Mouse (Mus musculus) MEL (cell line): ENCODE measurements at regions not wholly inside any gene's neighbourhood (a gene's known extent, or its start where the extent isn't known, plus 50 kb on each side); places are given as distances from the start of the nearest gene placed in this dataset.

ENCODE experiments used
- DNase-seq: peaks from one replicate; pipeline ENCODE4 v3.0.0; 2011; ENCODE audit warnings: low read depth, low spot score
- H3K27ac ChIP-seq: 2 replicates; pipeline ENCODE4 v1.5.1; 2012; ENCODE audit warnings: low read depth, mild to moderate bottlenecking, control low read depth, low read length, moderate library complexity; ENCODE audit not compliant: control insufficient read depth
- H3K27me3 ChIP-seq, 2 experiments: fragments of 150-350 bp in 1 of 2; sonication (generic) in 1 of 2; 2 replicates each; pipeline ENCODE4 v1.6.1; 2012; ENCODE audit warnings: low read length in 2 of 2, mild to moderate bottlenecking in 2 of 2, improper control_type of control experiment in 1 of 2, moderate library complexity in 1 of 2; ENCODE audit not compliant: insufficient read depth in 2 of 2, control insufficient read depth in 1 of 2
- H3K36me3 ChIP-seq, 2 experiments: 2 replicates each; pipeline ENCODE4 v1.6.1; 2012 to 2014; ENCODE audit warnings: low read length in 2 of 2, improper control_type of control experiment in 1 of 2, inconsistent platforms in 1 of 2, mild to moderate bottlenecking in 1 of 2; ENCODE audit not compliant: insufficient read depth in 2 of 2, control insufficient read depth in 1 of 2
- H3K4me1 ChIP-seq, 2 experiments: fragments of 150-350 bp in 1 of 2; sonication (generic) in 1 of 2; 2 replicates each; pipeline ENCODE4 v1.6.1; 2012; ENCODE audit warnings: low read length in 2 of 2, improper control_type of control experiment in 1 of 2, mild to moderate bottlenecking in 1 of 2; ENCODE audit not compliant: insufficient read depth in 2 of 2, control insufficient read depth in 1 of 2
- H3K4me3 ChIP-seq, 2 experiments: fragments of 150-350 bp in 1 of 2; sonication (generic) in 1 of 2; 2 replicates each; pipeline ENCODE4 v1.5.1; 2012; ENCODE audit warnings: low read depth in 2 of 2, low read length in 2 of 2, mild to moderate bottlenecking in 2 of 2, moderate library complexity in 2 of 2, control low read depth in 1 of 2, improper control_type of control experiment in 1 of 2; ENCODE audit not compliant: control insufficient read depth in 1 of 2, insufficient read depth in 1 of 2
- H3K79me2 ChIP-seq: 2 replicates; pipeline ENCODE4 v1.6.1; 2012; ENCODE audit warnings: mild to moderate bottlenecking, low read length, moderate library complexity; ENCODE audit not compliant: control insufficient read depth, poor library complexity, insufficient read depth
- H3K9ac ChIP-seq: 2 replicates; pipeline ENCODE4 v1.6.1; 2012; ENCODE audit warnings: low read depth, mild to moderate bottlenecking, control low read depth, low read length, moderate library complexity; ENCODE audit not compliant: control insufficient read depth, poor library complexity, severe bottlenecking
- H3K9me3 ChIP-seq: fragments of 150-350 bp; sonication (generic); replicated peaks from 2 replicates; pipeline ENCODE4 v1.6.1; 2012; ENCODE audit warnings: mild to moderate bottlenecking, low read length, improper control_type of control experiment, moderate library complexity; ENCODE audit not compliant: insufficient read depth
- BHLHE40 ChIP-seq: IDR thresholded peaks from 2 replicates; pipeline ENCODE4 v1.6.1; 2012; ENCODE audit warnings: low read depth, mild to moderate bottlenecking, inconsistent platforms, low read length, improper control_type of control experiment, borderline replicate concordance
- CHD2 ChIP-seq: IDR thresholded peaks from 2 replicates; pipeline ENCODE4 v1.6.1; 2011; ENCODE audit warnings: low read length, improper control_type of control experiment
- CTCF ChIP-seq, 3 experiments: IDR thresholded peaks in 2 of 3; conservative IDR thresholded peaks in 1 of 3; 2 replicates each; pipeline ENCODE4 v1.5.1; 2011 to 2012; ENCODE audit warnings: low read length in 3 of 3, low read depth in 2 of 3, mild to moderate bottlenecking in 2 of 3, improper control_type of control experiment in 1 of 3, inconsistent platforms in 1 of 3, mixed read lengths in 1 of 3, moderate library complexity in 1 of 3; ENCODE audit not compliant: control insufficient read depth in 1 of 3, insufficient read depth in 1 of 3, poor library complexity in 1 of 3, severe bottlenecking in 1 of 3
- E2F4 ChIP-seq: IDR thresholded peaks from 2 replicates; pipeline ENCODE4 v1.6.1; 2011; ENCODE audit warnings: low read depth, low read length, improper control_type of control experiment, borderline replicate concordance
- ETS1 ChIP-seq: IDR thresholded peaks from 2 replicates; pipeline ENCODE4 v1.6.1; 2012; ENCODE audit warnings: low read depth, mild to moderate bottlenecking, inconsistent platforms, low read length, improper control_type of control experiment, moderate library complexity
- GABPA ChIP-seq: IDR thresholded peaks from 2 replicates; pipeline ENCODE4 v1.6.1; 2012; ENCODE audit warnings: low read depth, mild to moderate bottlenecking, inconsistent platforms, low read length, improper control_type of control experiment, moderate library complexity
- KAT2A ChIP-seq: conservative IDR thresholded peaks from 2 replicates; pipeline ENCODE4 v1.6.1; 2012; ENCODE audit warnings: low read depth, low read length, improper control_type of control experiment, inconsistent platforms
- MAFK ChIP-seq: IDR thresholded peaks from 2 replicates; pipeline ENCODE4 v1.6.1; 2011; ENCODE audit warnings: low read depth, mild to moderate bottlenecking, low read length, improper control_type of control experiment, borderline replicate concordance
- MAX ChIP-seq: IDR thresholded peaks from 2 replicates; pipeline ENCODE4 v1.6.1; 2011; ENCODE audit warnings: low read length, improper control_type of control experiment
- MAZ ChIP-seq: IDR thresholded peaks from 2 replicates; pipeline ENCODE4 v1.6.1; 2012; ENCODE audit warnings: low read depth, mild to moderate bottlenecking, inconsistent platforms, low read length, improper control_type of control experiment
- MEF2A ChIP-seq: IDR thresholded peaks from 2 replicates; pipeline ENCODE4 v1.6.1; 2014; ENCODE audit warnings: low read depth, mild to moderate bottlenecking, inconsistent platforms, low read length, improper control_type of control experiment; ENCODE audit not compliant: poor library complexity, insufficient replicate concordance, severe bottlenecking; ENCODE audit errors: extremely low read depth
- MXI1 ChIP-seq: IDR thresholded peaks from 2 replicates; pipeline ENCODE4 v1.6.1; 2011; ENCODE audit warnings: mild to moderate bottlenecking, low read depth, low read length, improper control_type of control experiment
- NELFE ChIP-seq: IDR thresholded peaks from 2 replicates; pipeline ENCODE4 v1.6.1; 2011; ENCODE audit warnings: low read depth, low read length, improper control_type of control experiment
- NRF1 ChIP-seq: IDR thresholded peaks from 2 replicates; pipeline ENCODE4 v1.6.1; 2014; ENCODE audit warnings: low read depth, mild to moderate bottlenecking, inconsistent platforms, low read length, improper control_type of control experiment, moderate library complexity; ENCODE audit not compliant: poor library complexity, insufficient read depth, severe bottlenecking
- POLR2A ChIP-seq, 2 experiments: IDR thresholded peaks; 2 replicates each; pipeline ENCODE4 v1.6.1; 2011 to 2012; ENCODE audit warnings: low read length in 2 of 2, mild to moderate bottlenecking in 2 of 2, control low read depth in 1 of 2, improper control_type of control experiment in 1 of 2, low read depth in 1 of 2, moderate library complexity in 1 of 2; ENCODE audit not compliant: control insufficient read depth in 1 of 2, insufficient read depth in 1 of 2, poor library complexity in 1 of 2
- POLR2AphosphoS2 ChIP-seq: IDR thresholded peaks from 2 replicates; pipeline ENCODE4 v1.6.1; 2011; ENCODE audit warnings: low read length, improper control_type of control experiment
- POLR2AphosphoS5 ChIP-seq: IDR thresholded peaks from 2 replicates; pipeline ENCODE4 v1.6.1; 2012; ENCODE audit warnings: low read depth, borderline replicate concordance, mild to moderate bottlenecking, inconsistent platforms, low read length, moderate library complexity, mixed read lengths
- RCOR1 ChIP-seq: IDR thresholded peaks from 2 replicates; pipeline ENCODE4 v1.6.1; 2012; ENCODE audit warnings: low read depth, mild to moderate bottlenecking, inconsistent platforms, low read length, improper control_type of control experiment
- SIN3A ChIP-seq: IDR thresholded peaks from 2 replicates; pipeline ENCODE4 v1.6.1; 2012; ENCODE audit warnings: low read length, improper control_type of control experiment, inconsistent platforms
- TAL1 ChIP-seq: IDR thresholded peaks from 2 replicates; pipeline ENCODE4 v1.6.1; 2012; ENCODE audit warnings: mild to moderate bottlenecking, inconsistent platforms, low read length, moderate library complexity, mixed read lengths
- USF1 ChIP-seq: IDR thresholded peaks from 2 replicates; pipeline ENCODE4 v1.6.1; 2014; ENCODE audit warnings: low read depth, mild to moderate bottlenecking, inconsistent platforms, low read length, improper control_type of control experiment, moderate library complexity
- USF2 ChIP-seq, 2 experiments: IDR thresholded peaks; 2 replicates each; pipeline ENCODE4 v1.6.1; 2011 to 2012; ENCODE audit warnings: improper control_type of control experiment in 2 of 2, low read length in 2 of 2, borderline replicate concordance in 1 of 2, inconsistent platforms in 1 of 2, low read depth in 1 of 2, mild to moderate bottlenecking in 1 of 2; ENCODE audit not compliant: insufficient read depth in 1 of 2
- ZNF384 ChIP-seq: IDR thresholded peaks from 2 replicates; pipeline ENCODE4 v1.6.1; 2012; ENCODE audit warnings: low read depth, mild to moderate bottlenecking, inconsistent platforms, low read length, improper control_type of control experiment

GRCm38 (mm10) chr2:172131232-172131631 is 88.0 kb upstream of the Cbln4 start:
- H3K9ac ChIP-seq = no peak overlapping the region
- no peak overlapping the region for H3K4me3 ChIP-seq
- no peaks in the 10 kb centered on the region for H3K36me3 ChIP-seq
- no peak for TF ChIP-seq MAX
- no peak for TF ChIP-seq NELFE
- TF ChIP-seq MXI1 = no peak
- TF ChIP-seq TAL1 = no peak
- no peak for TF ChIP-seq RCOR1
- no peak for TF ChIP-seq E2F4
- no peak for TF ChIP-seq MAFK
- TF ChIP-seq BHLHE40 = no peak
- no peak for TF ChIP-seq CHD2
- no peak for TF ChIP-seq CTCF (IDR thresholded peaks at IDR 0.05 in 2 of 3, conservative IDR thresholded peaks at IDR 0.05 in 1 of 3; ENCODE audit: control insufficient read depth in 1 of 3, insufficient read depth in 1 of 3, low read depth in 2 of 3, low read length in 3 of 3, poor library complexity in 1 of 3, severe bottlenecking in 1 of 3)
- no peak for TF ChIP-seq USF2 (IDR thresholded peaks at IDR 0.05; ENCODE audit: borderline replicate concordance in 1 of 2, insufficient read depth in 1 of 2, low read depth in 1 of 2, low read length in 2 of 2)
- no peak for TF ChIP-seq SIN3A
- TF ChIP-seq, all 39 proteins: peak for 0
- DNase-seq = no peak
- no peaks in the 10 kb centered on the region for H3K4me1 ChIP-seq
- no peaks in the 10 kb centered on the region for H3K27me3 ChIP-seq
- no peaks in the 10 kb centered on the region for H3K9me3 ChIP-seq
- no peaks in the 10 kb centered on the region for H3K79me2 ChIP-seq
- H3K27ac ChIP-seq = no peak overlapping the region

- no peak overlapping the region for H3K4me3 ChIP-seq
- no peaks in the 10 kb centered on the region for H3K9me3 ChIP-seq
- no peaks in the 10 kb centered on the region for H3K79me2 ChIP-seq
- no peak for TF ChIP-seq MAX
- TF ChIP-seq USF2 (IDR thresholded peaks at IDR 0.05; ENCODE audit: borderline replicate concordance in 1 of 2, insufficient read depth in 1 of 2, low read depth in 1 of 2, low read length in 2 of 2) = no peak
- no peak for TF ChIP-seq MAFK
- no peak for TF ChIP-seq POLR2A (IDR thresholded peaks at IDR 0.05; ENCODE audit: control insufficient read depth in 1 of 2, insufficient read depth in 1 of 2, low read depth in 1 of 2, low read length in 2 of 2, poor library complexity in 1 of 2)
- no peak for TF ChIP-seq KAT2A
- no peak for TF ChIP-seq POLR2AphosphoS5
- TF ChIP-seq BHLHE40 = no peak
- no peak for TF ChIP-seq USF1
- no peak for TF ChIP-seq GABPA
- no peak for TF ChIP-seq NRF1
- TF ChIP-seq NELFE = no peak
- TF ChIP-seq MAZ = no peak
- TF ChIP-seq POLR2AphosphoS2 = no peak
- TF ChIP-seq ZNF384 = no peak
- no peak for TF ChIP-seq MEF2A
- TF ChIP-seq ETS1 = no peak
- DNase-seq = no peak
- H3K36me3 ChIP-seq = no peaks in the 10 kb centered on the region
- no peak overlapping the region for H3K9ac ChIP-seq
- H3K27ac ChIP-seq = no peak overlapping the region
- H3K4me1 ChIP-seq = no peaks in the 10 kb centered on the region
- H3K27me3 ChIP-seq = no peaks in the 10 kb centered on the region
These were observed 89.5 kb upstream of the Cbln4 start for GRCm38 (mm10) chr2:172132623-172133332.
